Mouse (Mus musculus): Measurements from ENCODE around the gene Fubp3. TPM values are rescaled to one million over a fixed set of nuclear protein-coding genes. Genes with fewer than 3 reads are reported as not detected.
"Not testable (repeated sequence)": the region's sequence is repeated elsewhere in the genome, so short reads cannot be mapped to it uniquely, and the experiment has no call there.

Fubp3 gene
- 10 to 100 TPM; 12.8 to 20.0 (median 14.7) TPM for total RNA-seq (2022)

DNA sequence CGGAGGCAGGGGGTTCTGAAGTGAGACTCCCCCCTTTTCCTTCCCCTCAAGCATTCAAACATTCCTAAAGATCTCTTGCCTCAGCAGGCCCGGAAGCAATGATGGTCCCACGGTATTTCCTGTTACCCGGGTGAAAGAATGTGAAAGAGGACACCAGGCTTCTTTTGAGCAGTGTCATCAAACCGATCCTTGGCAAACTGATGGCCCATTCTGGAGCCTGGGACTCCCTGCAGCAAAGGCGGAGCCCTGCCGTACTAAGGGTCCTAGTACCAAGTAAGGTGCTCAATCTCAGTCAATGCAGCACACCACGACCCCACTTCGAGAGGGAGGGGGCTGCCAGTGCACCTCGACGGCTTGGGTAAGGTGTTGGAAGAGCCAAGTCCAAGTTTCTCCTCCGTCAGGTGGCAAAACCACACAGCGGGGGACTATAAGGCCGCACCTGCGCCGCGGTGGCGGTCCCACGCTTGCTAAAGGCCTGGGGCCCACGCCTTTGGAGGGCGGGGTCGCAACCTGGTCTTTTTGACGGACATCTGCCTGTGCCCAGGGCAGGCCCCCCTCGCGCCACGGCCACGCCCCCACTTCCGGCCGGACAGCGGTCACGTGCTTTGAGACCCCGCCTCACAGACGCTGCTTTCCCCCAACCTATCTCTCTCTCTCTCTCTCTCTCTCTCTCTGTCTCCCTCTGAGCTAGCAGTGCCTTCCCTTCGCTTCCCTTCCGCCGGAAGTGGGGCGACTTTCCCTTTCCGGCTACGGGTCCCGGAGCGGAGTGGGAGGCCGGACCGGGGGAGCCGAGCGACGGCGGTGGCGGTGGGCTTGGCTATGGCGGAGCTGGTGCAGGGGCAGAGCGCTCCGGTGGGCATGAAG, at the start of gene Fubp3:
Gene Fubp3, plus strand, starts transcription at position 601 of the 864 bp plus-strand sequence.
- peak; percentile 91 for DNase-seq (ENCODE audit: low spot score)

DNA sequence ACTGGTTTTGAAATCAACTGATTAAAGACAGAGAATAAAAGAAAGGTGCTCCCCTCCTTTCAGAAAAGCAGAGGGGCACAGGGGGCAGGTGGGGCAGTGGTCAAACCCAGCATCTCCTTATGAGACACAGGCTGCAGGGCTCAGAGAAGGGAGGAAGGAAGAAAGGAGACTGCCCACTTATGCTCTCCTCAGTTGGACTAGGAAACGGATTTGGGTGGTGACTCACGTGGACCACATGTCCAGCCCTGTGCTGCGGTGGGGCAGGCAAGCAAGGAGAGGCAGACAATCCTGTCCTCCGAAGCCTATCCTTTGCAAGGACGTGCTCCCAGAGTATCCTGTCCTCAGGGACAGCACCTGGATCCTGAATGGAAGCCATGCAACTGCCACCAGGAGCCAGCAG, 47.8 kb upstream of the Fubp3 start:
- no peak for DNase-seq (ENCODE audit: low spot score)

DNA sequence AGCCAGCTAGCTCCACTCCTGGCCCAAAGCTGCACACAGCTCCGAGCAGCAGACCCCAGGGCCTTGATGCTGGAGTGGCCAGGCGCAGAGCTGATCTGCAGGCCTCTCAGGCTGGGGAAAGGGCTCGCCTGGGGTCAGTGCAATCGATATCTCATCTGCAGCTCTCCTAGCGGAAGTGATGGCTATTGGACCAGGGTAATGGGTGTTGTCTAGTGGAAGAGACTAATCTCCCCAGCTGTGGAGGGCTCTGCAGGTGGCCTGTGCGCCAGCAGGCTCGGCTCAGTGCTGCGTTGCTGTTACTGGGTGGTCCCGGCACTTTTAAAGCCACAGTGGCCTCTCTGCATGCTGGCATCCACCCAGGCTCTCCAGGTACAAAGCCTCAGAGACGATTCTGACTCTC, 46.7 kb upstream of the Fubp3 start:
- DNase-seq (ENCODE audit: low spot score), result no peak

DNA sequence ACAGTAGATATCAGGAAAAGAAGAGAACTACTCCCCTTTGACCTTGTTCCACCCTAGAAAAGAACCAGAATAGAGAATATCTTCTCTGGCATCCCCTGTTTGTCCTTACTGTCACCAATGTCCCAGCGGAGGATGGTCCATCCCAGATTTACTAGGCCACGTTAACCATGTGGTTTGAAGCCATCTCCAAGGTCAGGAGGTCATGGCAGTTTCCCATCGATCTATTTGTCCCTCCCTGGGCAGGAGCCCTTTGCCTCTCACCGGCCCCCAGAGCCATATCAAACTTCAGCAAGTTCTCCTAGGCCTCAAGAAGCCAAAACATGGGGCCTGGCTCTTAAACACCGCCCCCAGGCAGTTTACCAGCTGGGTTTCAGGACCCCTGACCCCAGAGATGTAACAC, 42.2 kb upstream of the Fubp3 start:
- DNase-seq (ENCODE audit: low spot score), result no peak

DNA sequence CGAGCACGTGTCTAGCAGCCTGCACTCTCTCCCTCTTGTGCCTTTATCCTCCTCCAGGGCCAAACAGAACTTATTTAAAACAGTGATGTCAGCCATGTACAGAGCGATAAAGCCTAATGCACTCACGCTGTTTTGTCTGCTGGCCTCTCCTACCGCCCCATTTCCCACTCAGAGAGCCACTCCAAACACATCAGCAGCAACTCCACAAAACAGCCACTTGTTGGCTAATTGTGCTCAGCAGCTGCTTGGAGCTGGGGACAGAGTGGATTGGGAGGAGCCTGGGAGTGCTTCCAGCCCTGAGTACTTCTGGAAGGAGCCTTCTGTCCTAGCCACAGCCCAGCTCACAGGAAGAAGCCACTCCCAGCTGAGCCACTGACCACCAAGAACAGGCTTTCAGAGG, 35.4 kb upstream of the Fubp3 start:
- DNase-seq (ENCODE audit: low spot score), result peak; percentile 68

DNA sequence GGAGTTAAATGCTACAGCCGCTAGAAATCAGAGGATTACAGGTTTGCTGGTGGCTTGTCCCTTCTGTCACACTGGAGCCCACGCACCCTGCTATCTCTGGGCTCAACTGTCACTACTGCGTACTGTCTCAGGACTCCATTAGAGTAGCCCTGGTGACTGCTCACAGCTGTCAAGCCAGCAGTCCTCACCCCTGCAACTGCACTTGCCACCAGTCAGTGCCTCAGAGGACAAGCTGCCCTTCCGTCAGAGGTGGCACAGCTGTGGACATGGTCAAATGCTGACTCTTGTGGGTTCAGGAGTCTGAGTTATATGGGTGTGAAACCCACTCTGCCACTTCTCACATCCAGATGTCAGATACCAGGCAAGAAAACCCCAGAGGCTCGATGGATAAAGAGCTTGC, 33.7 kb upstream of the Fubp3 start:
- DNase-seq (ENCODE audit: low spot score), result no peak

DNA sequence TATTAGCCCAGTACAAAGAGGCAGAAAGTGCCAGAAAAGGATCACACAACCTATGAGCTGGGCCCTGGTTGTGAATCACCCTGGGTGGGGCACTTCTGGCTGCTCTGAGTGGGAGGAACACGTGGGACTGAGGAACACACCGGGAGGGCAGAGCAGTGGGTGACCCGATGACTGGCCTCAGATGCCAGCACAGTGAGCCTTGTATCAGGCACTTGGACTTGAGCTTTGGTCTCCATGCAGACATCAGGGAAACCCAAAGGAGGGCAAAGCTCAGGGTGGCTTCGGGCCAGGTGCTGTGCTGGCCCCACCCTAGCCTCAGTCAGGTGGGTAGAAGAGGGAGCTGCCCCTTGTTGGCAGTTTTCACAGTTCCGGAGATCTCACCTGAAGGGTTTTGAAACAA, 30.9 kb upstream of the Fubp3 start:
- no peak for DNase-seq (ENCODE audit: low spot score)

DNA sequence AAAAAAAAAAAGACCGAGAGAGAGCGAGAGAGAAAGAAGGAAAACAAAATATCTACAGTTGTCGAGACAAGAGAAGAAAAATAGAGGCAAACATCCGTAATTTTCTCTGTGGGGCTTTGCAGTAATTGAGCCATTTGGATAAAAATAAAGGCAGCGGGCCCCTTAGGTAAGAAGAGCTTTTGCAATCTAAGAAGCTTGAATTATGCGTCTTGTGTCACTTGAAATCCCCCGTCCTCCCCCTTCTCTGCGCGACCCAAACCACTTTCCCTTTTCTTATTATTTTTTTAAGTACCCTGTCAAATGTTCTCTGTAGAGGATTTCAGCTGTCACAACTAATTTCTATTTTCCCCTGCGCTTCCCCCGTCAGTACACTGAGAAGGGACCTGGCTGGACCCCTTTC, 24.7 kb upstream of the Fubp3 start:
- DNase-seq (ENCODE audit: low spot score), result no peak

DNA sequence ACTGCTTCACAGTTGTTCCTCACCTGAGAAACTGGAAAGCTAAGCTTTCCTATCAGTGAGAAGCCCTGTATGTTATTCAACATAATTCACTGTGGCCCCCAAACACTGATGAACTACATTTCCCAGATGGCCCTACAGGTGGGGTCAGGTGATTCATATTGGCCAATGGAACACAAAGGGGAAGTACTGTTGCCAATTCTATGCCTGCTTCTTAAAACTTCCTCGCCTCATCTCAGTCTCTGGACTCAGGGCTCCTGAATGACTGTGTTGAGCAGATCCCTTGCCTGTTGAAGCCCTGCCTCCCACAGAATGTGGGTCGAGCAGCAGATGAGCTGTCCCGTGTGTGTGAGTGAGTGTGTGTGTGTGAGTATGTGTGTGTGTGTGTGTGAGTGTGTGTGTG, 21.9 kb upstream of the Fubp3 start:
- no peak for DNase-seq (ENCODE audit: low spot score)

DNA sequence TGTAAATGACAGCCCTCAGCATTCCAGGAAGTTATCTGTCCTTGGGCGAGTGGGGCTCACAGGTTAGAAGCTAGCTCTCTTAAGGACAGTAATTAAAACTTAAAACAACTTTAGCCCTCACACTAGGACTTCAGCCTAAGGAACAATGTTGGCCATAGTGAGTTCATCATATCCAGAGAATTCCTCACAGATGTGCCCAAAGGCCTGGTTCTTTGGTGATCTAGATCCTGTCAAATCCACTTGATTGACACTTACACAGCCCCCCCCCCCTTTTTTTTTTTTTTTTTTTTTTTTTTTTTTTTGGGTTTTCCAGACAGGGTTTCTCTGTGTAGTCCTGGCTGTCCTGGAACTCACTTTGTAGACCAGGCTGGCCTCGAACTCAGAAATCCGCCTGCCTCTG, 21.1 kb upstream of the Fubp3 start:
- DNase-seq (ENCODE audit: low spot score), result not testable (repeated sequence)

DNA sequence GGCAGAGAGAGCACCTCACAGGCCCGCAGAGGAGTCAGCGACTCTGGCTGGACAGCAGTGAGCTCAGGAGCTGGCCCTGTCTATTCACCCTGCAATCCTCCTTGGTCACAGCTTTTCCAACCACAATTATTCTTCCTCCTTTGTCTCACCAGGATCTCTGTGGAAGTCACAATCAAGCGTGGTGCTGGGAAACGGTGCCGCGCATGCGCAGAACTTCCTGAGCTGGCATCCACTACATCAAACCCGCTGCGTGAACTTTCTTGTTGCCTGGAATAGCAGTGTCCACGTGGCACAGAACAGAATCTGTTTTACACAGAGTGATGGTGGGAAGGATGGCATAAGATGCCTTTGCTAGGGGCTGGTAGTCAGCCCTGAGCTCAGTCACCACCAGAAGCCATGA, 20.5 kb upstream of the Fubp3 start:
- DNase-seq (ENCODE audit: low spot score), result no peak

DNA sequence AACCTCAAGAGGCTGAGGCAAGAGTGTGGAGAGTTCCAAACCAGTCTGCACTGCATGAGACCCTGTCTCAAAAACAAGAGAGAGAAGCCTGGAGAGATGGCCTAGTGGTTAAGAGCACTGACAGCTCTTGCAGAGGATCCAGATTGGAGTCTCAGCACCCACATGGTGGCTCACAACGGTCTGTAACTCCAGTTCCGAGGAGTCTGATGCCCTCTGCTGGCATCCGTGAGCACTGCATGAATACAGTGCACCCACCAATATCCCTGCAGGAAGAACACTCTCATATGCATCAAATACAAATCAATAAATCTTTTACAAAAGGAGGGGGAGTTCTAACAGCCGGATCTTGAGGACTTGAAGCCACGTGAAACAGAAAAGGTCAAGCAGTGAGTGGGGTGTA, 17.8 kb upstream of the Fubp3 start:
- no peak for DNase-seq (ENCODE audit: low spot score)

DNA sequence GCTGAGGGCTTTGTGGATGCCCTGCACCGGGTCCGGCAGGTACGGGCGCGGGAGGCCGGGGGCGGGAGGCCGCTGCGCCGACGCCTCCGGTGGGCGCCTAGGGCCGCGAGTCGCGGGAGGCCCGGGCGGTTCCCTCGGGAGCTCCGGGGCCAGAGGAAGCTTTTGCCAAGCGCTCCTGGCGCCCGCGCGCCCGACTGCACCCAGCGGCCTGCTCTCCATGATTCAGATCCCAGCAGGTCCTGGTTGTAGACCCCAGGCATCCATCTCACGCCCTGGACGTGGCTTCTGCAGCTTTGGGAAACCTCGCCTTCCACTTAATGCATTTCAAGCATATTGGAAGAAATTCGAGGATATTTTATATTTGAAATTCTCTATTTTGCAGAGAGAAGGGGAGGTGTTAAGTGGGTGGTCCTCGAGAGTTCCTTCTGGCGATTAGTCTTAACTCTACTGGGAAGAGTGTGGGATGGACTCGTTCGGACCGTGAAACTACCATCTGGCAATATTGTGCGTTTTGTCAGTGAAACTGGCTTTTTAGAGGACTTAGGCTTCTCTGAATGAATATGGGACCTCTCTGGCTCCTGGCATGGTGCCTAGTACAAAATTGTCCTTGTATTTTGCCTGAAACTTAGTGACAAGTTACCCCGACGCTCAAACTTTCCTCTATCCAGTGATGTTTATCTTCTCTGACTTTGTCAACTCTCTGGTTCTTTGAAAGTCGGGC, 624 bp downstream of the Fubp3 start:
- no peak for DNase-seq (ENCODE audit: low spot score)

DNA sequence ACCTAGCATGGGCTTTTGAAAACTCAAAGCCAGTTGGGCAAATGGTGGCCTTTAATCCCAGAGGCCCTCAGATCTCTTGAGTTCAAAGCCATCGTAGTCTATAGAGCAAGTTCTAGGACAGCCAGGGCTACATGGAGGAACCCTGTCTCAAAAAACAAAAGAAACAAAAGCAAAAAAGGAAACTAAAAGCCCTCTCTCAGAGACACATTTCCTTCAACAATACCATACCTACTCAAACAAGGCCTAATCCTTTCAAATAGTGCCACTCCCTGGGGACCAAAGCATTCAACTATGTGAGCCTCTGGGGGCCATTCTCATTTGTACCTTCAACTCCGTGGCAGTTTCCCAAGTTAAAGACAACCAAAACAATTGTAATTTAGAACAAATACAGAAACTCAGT, 9.2 kb downstream of the Fubp3 start:
- DNase-seq (ENCODE audit: low spot score), result no peak

DNA sequence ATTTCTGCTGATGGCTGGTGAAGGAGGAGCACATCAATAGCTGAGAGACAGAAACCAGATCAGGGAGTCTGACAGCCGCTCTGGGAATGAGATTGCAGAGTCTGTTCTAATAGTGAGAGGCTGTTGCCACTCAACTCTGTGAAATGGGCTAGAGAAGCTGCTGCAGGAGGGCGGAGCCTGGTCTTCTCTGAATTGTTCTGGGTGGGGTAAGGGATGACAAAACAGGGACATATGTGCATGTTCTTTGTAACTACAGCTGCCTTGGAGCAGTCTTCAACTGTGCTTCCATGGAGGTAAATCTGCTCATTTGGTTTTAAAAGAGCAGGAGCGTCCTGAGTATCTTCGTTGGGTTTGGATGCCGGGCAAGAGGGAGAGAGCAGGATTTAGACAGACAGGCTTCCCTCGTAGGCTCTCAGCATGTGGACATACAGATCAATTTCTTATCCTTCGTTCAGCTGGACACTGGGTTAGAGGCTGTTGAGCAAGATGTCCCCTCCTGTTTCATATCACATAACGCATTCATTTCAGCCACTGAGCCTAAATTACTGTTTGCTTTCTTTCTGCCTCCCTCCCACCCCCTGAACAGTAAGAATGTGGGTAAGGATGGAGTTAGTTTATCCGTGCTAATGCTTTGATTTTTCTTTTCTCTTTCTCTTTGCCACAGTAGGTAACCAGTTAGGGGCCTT, 19.5 kb downstream of the Fubp3 start:
- no peak for DNase-seq (ENCODE audit: low spot score)

DNA sequence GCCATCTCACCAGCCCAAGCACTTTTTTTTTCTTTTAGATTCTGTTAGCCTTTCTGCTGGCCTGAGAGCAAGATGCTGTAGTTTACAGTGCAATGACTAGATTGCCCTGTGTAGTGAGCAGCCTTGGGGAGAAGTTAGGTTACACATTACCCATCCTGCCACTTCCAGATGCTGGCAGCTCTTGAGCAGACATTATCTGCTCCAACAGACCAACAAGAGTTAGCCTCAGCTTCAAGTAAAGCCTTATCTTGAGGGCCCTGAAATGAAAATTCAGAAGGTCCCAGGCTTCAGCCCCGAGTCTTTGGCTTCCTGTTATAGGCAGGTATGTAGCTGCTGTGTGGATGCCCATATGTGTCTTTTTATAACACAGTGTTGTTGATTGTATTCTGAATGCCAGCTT, 35.1 kb downstream of the Fubp3 start:
- DNase-seq (ENCODE audit: low spot score), result no peak

DNA sequence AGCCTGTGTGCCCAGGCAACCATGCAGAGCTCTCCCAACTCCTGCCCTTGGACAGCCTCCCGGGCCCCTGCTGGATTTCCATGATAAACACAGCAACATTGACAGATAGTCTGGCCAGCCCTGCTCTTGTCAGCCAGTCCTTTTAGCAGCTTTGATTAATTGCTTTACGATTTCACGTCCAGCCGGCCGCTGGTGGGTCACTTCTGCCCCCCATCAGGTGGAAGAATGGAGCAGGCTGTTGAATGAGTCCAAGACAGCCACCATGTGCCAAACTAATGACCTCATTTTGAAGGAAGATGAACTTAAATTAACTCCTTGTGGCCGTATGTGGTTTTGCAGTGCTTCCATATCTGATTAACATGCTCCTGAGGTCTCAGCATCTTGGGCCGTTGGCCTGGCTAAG, 37.4 kb downstream of the Fubp3 start:
- DNase-seq (ENCODE audit: low spot score), result peak; percentile 6

DNA sequence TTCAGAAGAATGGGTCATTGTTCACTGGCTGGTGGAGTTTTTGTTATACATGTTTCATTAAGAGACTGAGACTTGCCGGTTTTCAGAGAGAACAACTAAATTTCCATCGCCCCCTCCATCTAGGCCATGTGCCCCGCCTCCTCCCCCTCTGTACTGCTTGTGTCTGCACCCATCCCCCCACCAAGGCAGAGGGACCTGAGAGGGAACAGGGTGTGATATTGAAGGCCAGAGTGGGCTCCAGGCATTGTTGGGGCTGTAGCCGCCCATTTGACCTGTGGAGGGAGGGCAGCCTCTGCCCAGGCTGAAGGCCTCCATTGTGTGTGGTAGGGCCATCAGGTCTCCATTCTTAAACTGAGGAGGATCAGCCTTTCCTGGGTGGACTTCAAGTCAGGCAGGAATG, 38.5 kb downstream of the Fubp3 start:
- DNase-seq (ENCODE audit: low spot score), result no peak

DNA sequence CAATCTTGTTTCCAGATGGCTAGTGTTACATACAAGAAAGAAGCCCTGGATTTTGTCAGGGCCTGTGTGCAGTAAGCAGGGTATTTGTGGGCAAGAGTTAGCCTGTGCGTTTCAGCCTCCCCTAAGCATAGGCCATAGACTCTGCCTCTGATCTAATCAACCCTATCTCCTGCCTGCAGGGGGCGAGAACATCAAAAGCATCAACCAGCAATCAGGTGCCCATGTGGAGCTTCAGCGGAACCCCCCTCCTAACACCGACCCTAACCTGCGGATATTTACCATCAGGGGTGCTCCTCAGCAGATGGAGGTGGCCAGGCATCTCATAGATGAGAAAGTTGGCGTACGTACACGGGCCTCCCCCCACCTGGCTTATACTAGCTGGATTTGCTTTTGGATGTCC, 38.9 kb downstream of the Fubp3 start:
- DNase-seq (ENCODE audit: low spot score), result no peak

DNA sequence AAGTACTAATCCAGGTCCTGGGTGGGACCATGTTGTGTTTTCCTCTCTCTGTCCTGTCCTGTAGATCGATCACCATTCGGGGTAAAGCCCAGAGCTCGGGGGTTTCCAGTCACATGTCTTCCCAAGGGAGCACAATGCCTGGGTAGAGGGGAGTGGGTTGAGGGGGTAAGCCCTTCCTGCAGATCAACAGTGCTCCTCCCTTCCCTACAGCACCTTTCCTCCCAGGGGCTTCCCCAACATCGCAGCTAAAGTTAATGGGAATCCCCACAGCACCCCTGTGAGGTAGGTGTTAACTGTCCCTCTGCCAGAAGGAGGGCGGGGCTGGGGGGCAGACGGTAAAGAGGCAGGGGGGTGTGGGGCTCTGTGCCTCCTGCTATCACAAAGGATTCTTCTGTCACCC, 40.2 kb downstream of the Fubp3 start:
- no peak for DNase-seq (ENCODE audit: low spot score)

DNA sequence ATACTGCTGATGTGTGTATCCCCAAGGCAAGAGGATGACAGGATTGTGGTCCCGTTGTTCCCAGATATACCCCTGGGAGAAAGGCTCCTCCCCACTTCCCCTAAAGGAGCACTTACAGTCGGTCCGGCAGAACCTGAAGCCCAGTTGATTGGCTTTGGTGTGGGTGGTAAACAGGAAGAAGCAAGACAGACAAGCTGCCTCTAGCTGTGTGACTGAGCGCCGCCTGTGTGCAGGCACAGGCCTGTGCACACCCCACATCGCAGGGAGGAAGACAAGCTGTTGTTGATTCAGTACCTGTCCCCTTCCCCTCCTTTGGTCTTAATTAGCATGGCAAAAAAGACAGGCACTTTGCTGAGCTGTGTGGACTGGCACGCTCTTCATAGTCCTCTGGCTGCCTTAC, 41.3 kb downstream of the Fubp3 start:
- DNase-seq (ENCODE audit: low spot score), result no peak

DNA sequence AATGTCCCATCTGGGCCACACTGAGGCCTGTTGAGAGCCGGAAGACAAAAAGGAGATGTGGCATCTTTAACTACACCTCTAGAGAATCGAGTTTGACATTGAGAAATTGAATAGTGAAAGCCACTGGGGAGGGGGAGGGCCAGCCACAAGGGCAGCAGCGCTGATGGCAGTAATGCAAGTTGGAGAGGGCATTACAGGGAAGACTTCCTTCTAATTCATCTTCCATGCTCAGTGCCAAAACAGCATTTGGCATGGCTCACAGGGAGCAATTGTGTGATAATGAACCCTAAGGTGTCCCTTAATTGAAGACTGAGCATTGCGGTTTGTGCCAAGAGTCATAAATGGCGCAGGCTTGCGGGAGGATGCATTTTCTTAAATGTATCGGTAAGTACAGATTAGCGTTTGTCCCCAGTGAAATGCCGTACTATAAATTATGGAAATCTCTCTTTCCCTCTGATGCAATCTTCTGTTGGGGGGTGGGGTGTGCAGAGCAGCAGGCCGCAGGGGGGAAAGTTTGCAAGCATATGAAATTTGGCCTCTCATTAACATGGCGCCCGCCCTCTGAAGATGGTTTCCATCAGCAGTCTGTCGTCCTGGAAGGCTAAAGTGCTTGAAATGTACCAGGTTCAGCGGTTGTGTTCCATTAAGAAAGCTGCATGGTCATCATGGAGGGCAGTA, 46.2 kb downstream of the Fubp3 start:
- no peak for DNase-seq (ENCODE audit: low spot score)
